Mouse (Mus musculus) lung, embryonic 15.5 days (tissue): ENCODE results near the gene Cntn4. TPM values are rescaled to one million over a fixed set of nuclear protein-coding genes. Genes with fewer than 3 reads are reported as not detected.

Experiments
- ATAC-seq: fragments of 200-750 bp; cut with Nextera tagmentation; 2 replicates; pipeline ENCODE4 v1.8.0; 2017; ENCODE audit warnings: moderate number of reproducible peaks, borderline replicate concordance; ENCODE audit not compliant: low FRiP score, low TSS enrichment; ENCODE audit errors: extremely low read depth
- H3K27ac ChIP-seq: fragments of 300-500 bp; sonication (generic); 2 replicates; pipeline ENCODE4 v1.5.1; 2015; ENCODE audit warnings: moderate library complexity, mild to moderate bottlenecking, inconsistent platforms
- H3K27me3 ChIP-seq: fragments of 300-500 bp; sonication (generic); 2 replicates; pipeline ENCODE4 v1.6.1; 2015; ENCODE audit warnings: inconsistent platforms
- H3K36me3 ChIP-seq: fragments of 300-500 bp; sonication (generic); 2 replicates; pipeline ENCODE4 v1.6.1; 2015; ENCODE audit warnings: inconsistent platforms
- H3K4me1 ChIP-seq: fragments of 300-500 bp; sonication (generic); 2 replicates; pipeline ENCODE4 v1.6.1; 2015; ENCODE audit warnings: inconsistent platforms
- H3K4me2 ChIP-seq: fragments of 300-500 bp; sonication (generic); 2 replicates; pipeline ENCODE4 v1.6.1; 2015; ENCODE audit warnings: inconsistent platforms, mild to moderate bottlenecking, moderate library complexity
- H3K4me3 ChIP-seq: fragments of 300-500 bp; sonication (generic); 2 replicates; pipeline ENCODE4 v1.5.1; 2015; ENCODE audit warnings: mild to moderate bottlenecking, inconsistent platforms
- H3K9ac ChIP-seq: fragments of 300-500 bp; sonication (generic); 2 replicates; pipeline ENCODE4 v1.6.1; 2015; ENCODE audit warnings: inconsistent platforms
- H3K9me3 ChIP-seq: fragments of 300-500 bp; sonication (generic); 2 replicates; pipeline ENCODE4 v1.6.1; 2016; ENCODE audit warnings: inconsistent platforms
- WGBS: fragments of 180-500 bp; shearing (Covaris S2); methylation state at CpG from one replicate; pipeline ENCODE4 v1.1.7; 2015; 5-methylcytosine and 5-hydroxymethylcytosine counted together
- polyA plus RNA-seq: library from polyadenylated mRNA; unstranded; fragments of >200 nt; fragmentation: Nextera tagmentation; extraction: Ambion mirVana; gene quantifications from 2 replicates; pipeline ENCODE4 v1.2.1, GENCODE M21; 2015

Cntn4 gene
- polyA plus RNA-seq, 1 experiment from 2014 or later = 1.7 TPM

DNA sequence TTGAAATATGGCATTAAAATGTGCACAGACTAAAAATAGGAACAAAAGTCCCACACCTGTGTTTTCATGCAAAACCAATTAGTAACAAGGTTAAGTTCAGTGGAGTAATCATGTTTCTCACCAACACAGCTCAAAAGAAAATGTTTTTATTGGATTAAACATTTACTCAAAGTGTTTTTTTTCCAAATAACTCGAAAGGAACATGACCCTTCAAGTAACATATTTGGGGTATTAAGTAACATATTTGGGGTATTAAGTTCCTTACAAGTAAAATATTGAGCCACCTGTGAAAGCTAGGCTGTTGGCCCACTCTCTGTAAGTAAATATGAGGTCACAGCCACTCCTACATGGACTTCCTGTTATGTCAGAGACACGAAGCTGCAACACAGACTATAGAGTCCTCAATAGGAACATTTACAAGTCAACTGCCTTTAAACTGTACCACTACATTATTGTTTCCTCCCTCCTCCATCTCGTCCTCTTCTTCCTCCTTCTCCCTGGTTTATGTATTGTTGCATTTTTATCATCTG lies 1028.1 kb downstream of the Cntn4 start:
- no peaks in the 10 kb centered on the region for H3K9me3 ChIP-seq
- H3K27ac ChIP-seq = no peak overlapping the region
- H3K4me2 ChIP-seq = no peak overlapping the region
- H3K36me3 ChIP-seq = no peaks in the 10 kb centered on the region
- no peaks in the 10 kb centered on the region for H3K27me3 ChIP-seq
- 37% methylated on average over 3 of the region's 3 CpGs for WGBS
- H3K9ac ChIP-seq = no peak overlapping the region
- no peaks in the 10 kb centered on the region for H3K4me1 ChIP-seq
- no peak for ATAC-seq
- no peak overlapping the region for H3K4me3 ChIP-seq

DNA sequence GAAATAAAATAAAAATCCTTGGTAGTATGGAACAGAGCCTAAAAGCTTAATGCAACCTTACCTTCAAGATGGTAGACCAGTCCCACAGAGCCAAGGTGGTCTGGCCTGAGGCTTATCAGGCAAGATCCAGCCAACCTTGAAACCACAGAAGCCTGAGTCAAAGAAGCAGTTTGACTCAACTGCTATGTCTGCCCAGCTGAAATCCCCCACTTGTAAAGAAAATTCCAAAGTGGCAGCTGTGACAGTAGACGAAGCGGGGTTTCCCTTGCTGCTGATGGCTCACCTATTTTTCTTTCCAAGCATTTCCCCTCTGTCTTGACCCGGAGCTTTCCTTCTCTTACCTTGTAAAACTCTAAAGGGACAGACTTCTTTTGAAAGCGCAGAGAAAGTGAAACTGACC lies 1048.2 kb downstream of the Cntn4 start:
- Histone ChIP-seq H3K4me1 (no peaks in the 10 kb centered on the region), H3K9me3 (no peaks in the 10 kb centered on the region), H3K36me3 (no peaks in the 10 kb centered on the region), H3K27ac (no peak overlapping the region), H3K4me3 (no peak overlapping the region), H3K4me2 (no peak overlapping the region), H3K27me3 (no peaks in the 10 kb centered on the region), H3K9ac (no peak overlapping the region)
- 74% methylated on average over 4 of the region's 4 CpGs for WGBS
- no peak for ATAC-seq

DNA sequence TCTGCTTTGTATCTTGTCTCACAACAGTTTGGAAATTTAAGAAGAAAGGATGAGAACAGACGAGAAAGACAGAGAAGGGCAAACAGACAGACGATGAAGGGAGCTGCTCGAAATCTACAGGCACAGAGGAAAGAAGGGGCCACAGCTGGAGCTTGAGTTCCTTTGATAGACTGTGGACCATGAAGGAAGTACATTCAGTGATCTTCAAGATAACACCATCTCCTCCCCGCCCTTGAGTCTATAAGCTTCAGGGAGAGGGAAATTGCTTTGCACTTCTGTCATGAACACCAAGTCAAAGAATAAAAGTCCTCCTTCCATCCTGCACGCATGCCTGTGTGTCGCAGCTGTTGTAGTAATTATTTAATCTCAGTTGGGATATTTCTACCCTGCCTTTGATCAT lies 1048.6 kb downstream of the Cntn4 start:
- Histone ChIP-seq H3K9ac (no peak overlapping the region), H3K4me1 (no peaks in the 10 kb centered on the region), H3K9me3 (no peaks in the 10 kb centered on the region), H3K4me2 (no peak overlapping the region), H3K27ac (no peak overlapping the region), H3K4me3 (no peak overlapping the region), H3K36me3 (no peaks in the 10 kb centered on the region), H3K27me3 (no peaks in the 10 kb centered on the region)
- WGBS = 65% methylated on average over 6 of the region's 6 CpGs
- ATAC-seq = no peak

DNA sequence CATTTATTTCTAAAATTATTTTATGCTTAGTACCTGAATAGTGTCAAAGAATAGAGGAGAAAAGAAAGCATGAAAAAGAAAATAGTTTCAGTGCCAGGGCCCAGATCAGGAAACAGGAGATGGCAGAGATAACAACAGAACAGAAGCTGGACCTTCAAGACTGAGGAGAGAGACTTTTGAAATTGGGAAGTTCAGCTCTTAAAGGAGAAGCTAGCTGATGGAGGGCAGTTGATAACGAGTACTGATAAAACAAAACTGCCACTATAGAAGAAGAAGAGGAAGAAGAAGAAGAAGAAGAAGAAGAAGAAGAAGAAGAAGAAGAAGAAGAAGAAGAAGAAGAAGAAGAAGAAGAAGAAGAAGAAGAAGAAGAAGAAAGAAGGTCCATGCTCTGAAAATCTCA lies 1050.2 kb downstream of the Cntn4 start:
- no peaks in the 10 kb centered on the region for H3K36me3 ChIP-seq
- H3K9me3 ChIP-seq = no peaks in the 10 kb centered on the region
- no peak overlapping the region for H3K27ac ChIP-seq
- H3K4me1 ChIP-seq = no peaks in the 10 kb centered on the region
- WGBS = 62% methylated on average over 1 of the region's 1 CpGs
- H3K27me3 ChIP-seq = no peaks in the 10 kb centered on the region
- H3K4me3 ChIP-seq = no peak overlapping the region
- no peak for ATAC-seq
- no peak overlapping the region for H3K4me2 ChIP-seq
- no peak overlapping the region for H3K9ac ChIP-seq

DNA sequence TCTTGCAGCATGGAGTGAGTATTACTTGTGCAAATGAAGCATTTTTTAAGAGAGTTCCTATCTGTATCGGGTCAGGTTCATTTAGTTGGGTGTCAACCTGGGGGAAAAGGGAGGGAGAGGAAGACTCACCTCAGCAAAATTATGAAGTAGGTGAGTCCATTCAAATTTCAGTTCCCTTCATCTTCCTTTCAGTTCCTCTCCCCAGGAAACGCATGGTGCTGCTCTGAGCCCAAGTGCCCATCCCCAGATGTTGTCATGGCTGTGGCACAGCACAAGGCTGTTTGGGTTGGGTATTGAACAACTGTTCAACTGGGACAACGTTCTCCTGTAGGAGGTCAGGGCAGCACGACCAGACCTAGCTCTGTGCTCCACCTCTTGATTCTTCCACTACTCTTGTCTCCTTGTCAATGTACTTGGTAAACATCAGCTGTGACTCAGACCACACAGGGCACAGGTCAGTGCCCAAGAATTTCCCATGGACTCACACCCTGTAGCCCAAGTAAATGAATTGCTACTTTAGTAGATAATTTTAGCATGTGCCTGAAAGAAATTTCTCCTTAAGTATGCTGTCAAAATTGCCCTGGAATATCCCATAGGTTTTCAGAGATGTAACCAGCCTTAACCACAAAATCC lies 1052.3 kb downstream of the Cntn4 start:
- ATAC-seq = no peak
- H3K4me2 ChIP-seq = no peak overlapping the region
- WGBS = 69% methylated on average over 4 of the region's 4 CpGs
- H3K4me1 ChIP-seq = no peaks in the 10 kb centered on the region
- no peaks in the 10 kb centered on the region for H3K36me3 ChIP-seq
- no peak overlapping the region for H3K4me3 ChIP-seq
- H3K9me3 ChIP-seq = no peaks in the 10 kb centered on the region
- no peaks in the 10 kb centered on the region for H3K27me3 ChIP-seq
- H3K9ac ChIP-seq = no peak overlapping the region
- no peak overlapping the region for H3K27ac ChIP-seq

DNA sequence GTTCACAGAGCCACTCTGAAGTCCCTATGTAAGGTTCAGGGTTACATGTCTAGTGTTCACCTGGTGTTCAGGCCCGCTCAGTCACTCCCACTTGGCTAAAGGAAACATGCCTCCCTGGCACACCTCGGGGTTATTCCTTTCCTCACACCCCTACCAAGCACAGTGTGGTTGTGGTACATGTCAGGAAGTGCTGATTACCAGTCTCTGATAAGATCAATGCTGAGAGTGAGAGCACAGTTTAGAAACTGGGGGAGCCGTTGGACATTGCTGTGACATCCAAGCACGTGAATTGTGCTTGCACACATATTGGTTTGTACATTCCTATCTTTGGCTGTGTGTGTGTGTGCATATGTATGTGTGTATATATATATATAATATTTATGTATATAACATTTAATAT lies 1055.1 kb downstream of the Cntn4 start:
- no peak overlapping the region for H3K4me3 ChIP-seq
- H3K4me1 ChIP-seq = no peaks in the 10 kb centered on the region
- no peaks in the 10 kb centered on the region for H3K27me3 ChIP-seq
- H3K36me3 ChIP-seq = no peaks in the 10 kb centered on the region
- H3K9me3 ChIP-seq = no peaks in the 10 kb centered on the region
- H3K9ac ChIP-seq = no peak overlapping the region
- 77% methylated on average over 4 of the region's 4 CpGs for WGBS
- no peak overlapping the region for H3K27ac ChIP-seq
- ATAC-seq = no peak
- H3K4me2 ChIP-seq = no peak overlapping the region

- WGBS = 70% methylated on average over 3 of the region's 3 CpGs
- Histone ChIP-seq H3K36me3 (no peaks in the 10 kb centered on the region), H3K9ac (no peak overlapping the region), H3K27me3 (no peaks in the 10 kb centered on the region), H3K27ac (no peak overlapping the region), H3K4me1 (no peaks in the 10 kb centered on the region), H3K9me3 (no peaks in the 10 kb centered on the region), H3K4me3 (no peak overlapping the region), H3K4me2 (no peak overlapping the region)
- no peak for ATAC-seq
Measured at GRCm38 (mm10) chr6:106738229-106738628, 1060.8 kb downstream of the Cntn4 start.

DNA sequence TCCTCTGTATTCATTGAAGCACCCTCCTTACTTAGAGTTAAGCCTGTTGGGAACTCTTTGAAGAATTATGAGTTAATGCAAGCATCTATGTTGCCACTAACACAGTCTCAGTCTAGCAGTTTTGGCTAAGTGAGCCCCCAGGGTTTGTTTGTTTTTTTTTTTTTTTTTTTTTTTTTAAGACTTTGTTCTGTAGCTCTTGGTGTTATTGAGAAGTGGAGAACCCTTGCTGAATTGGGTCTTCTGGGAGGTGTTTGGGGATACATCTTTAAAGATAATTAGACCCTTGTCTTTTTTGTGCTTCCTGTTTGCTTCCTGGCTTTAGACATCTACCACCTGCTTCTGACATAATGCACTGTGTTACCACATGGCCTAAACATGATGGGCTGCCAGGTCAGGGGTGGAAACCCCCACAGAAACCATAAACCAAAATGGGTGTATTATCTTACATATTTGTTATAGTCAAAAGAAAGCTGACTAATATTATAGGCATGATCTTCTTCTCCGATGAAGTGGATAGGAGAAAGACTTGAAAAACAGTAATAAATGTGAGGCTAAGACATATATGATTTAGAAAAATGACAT lies 1062.9 kb downstream of the Cntn4 start:
- Histone ChIP-seq H3K27ac (no peak overlapping the region), H3K36me3 (no peaks in the 10 kb centered on the region), H3K9me3 (no peaks in the 10 kb centered on the region), H3K4me2 (no peak overlapping the region), H3K9ac (no peak overlapping the region), H3K4me3 (no peak overlapping the region), H3K27me3 (no peaks in the 10 kb centered on the region), H3K4me1 (no peaks in the 10 kb centered on the region)
- no peak for ATAC-seq
- 74% methylated on average over 1 of the region's 1 CpGs for WGBS

- WGBS = 75% methylated on average over 7 of the region's 7 CpGs
- Histone ChIP-seq H3K27me3 (no peaks in the 10 kb centered on the region), H3K9me3 (no peaks in the 10 kb centered on the region), H3K4me1 (no peaks in the 10 kb centered on the region), H3K9ac (no peak overlapping the region), H3K27ac (no peak overlapping the region), H3K4me3 (no peak overlapping the region), H3K4me2 (no peak overlapping the region), H3K36me3 (no peaks in the 10 kb centered on the region)
- ATAC-seq = no peak
Measured at GRCm38 (mm10) chr6:106743556-106744233, 1066.2 kb downstream of the Cntn4 start.

DNA sequence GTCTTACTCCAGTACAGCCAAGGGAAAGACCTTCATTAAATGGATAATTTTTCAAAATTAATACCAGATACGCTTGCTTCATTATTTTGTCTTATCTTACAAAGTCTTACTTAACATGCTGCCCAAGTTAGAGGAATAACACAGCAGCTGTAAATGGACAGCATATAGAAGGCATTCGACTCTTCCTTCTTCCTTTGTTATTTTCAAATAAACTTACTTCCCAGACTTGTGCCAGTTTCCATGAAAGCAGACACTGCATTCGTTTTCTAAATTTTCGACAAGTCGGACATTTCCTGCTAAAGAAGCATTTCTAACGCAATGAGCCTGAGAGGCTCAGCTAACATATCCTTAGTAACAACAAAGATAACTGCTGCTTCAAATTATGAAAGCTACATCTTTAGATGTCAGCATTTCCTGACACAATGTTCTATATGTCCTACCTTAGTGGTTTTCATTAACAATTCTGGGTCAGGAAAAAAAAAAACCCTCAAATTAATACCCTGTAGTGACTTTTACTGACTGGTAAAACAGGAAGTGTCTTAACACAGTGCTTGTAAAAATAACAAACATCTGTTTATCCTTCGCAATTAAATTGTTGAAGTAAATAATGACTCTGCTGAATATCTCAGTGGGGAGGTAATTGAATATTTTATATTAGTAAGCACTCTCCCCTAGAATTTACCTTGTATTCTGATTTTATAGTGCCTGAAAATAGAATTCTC lies 1068.4 kb downstream of the Cntn4 start:
- H3K4me2 ChIP-seq = no peak overlapping the region
- H3K36me3 ChIP-seq = no peaks in the 10 kb centered on the region
- no peak overlapping the region for H3K9ac ChIP-seq
- WGBS = 49% methylated on average over 7 of the region's 7 CpGs
- H3K4me1 ChIP-seq = no peaks in the 10 kb centered on the region
- no peak overlapping the region for H3K4me3 ChIP-seq
- no peaks in the 10 kb centered on the region for H3K27me3 ChIP-seq
- ATAC-seq = no peak
- H3K27ac ChIP-seq = no peak overlapping the region
- H3K9me3 ChIP-seq = no peaks in the 10 kb centered on the region

- no peak overlapping the region for H3K4me3 ChIP-seq
- 93% methylated on average over 5 of the region's 5 CpGs for WGBS
- H3K27ac ChIP-seq = no peak overlapping the region
- H3K4me2 ChIP-seq = no peak overlapping the region
- no peaks in the 10 kb centered on the region for H3K27me3 ChIP-seq
- no peaks in the 10 kb centered on the region for H3K36me3 ChIP-seq
- H3K9me3 ChIP-seq = no peaks in the 10 kb centered on the region
- no peak overlapping the region for H3K9ac ChIP-seq
- no peaks in the 10 kb centered on the region for H3K4me1 ChIP-seq
- ATAC-seq = no peak
Measured at GRCm38 (mm10) chr6:106747251-106747650, 1069.8 kb downstream of the Cntn4 start.

GRCm38 (mm10) chr6:106747804-106748203 lies 1070.3 kb downstream of the Cntn4 start:
- Histone ChIP-seq H3K36me3 (no peaks in the 10 kb centered on the region), H3K27me3 (no peaks in the 10 kb centered on the region), H3K4me3 (no peak overlapping the region), H3K9me3 (no peaks in the 10 kb centered on the region), H3K27ac (no peak overlapping the region), H3K9ac (no peak overlapping the region), H3K4me2 (no peak overlapping the region), H3K4me1 (no peaks in the 10 kb centered on the region)
- WGBS = 78% methylated on average over 3 of the region's 3 CpGs
- no peak for ATAC-seq
